Mouse (Mus musculus): Measurements from ENCODE around the gene Gps2.

DNA sequence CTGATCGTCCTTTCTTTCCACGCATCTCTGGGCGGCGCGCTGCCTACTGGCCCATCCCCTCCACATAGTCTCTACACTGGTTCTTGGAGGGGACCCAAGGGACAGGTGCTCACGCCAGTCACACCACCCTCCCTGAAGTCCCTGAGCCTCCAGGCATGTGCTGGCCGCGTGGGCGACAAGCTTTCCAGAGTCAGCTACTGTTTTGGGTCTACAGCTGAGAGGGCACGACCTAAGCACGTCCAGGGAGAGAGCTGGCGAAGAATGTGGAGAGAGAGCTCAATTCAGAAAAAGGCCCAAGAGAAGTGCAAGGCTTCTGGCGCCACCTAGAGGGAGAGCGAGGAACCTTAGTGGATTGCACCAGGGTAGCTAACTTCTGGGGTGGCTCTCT lies 35.1 kb downstream of the Gps2 start:
- TF ChIP-seq POLR2A (IDR thresholded peaks at IDR 0.05; ENCODE audit: insufficient read length, low read depth): peak; percentile 13
- no peak for TF ChIP-seq CEBPB (IDR thresholded peaks at IDR 0.05; ENCODE audit: insufficient read depth, poor library complexity, severe bottlenecking)
- no peak for TF ChIP-seq E2F4 (IDR thresholded peaks at IDR 0.05; ENCODE audit: insufficient read depth)
- no peak for TF ChIP-seq SRF (IDR thresholded peaks at IDR 0.05; ENCODE audit: control insufficient read depth, insufficient read length, low read depth)
- no peak for TF ChIP-seq USF1 (IDR thresholded peaks at IDR 0.05; ENCODE audit: low read depth)
- TF ChIP-seq TCF12 (IDR thresholded peaks at IDR 0.05; ENCODE audit: insufficient read depth, poor library complexity, severe bottlenecking): no peak

All from myocyte (in vitro differentiated cells).